Mouse (Mus musculus) skeletal muscle tissue, postnatal 0 days (tissue): Measurements from ENCODE around the gene Klrb1c. TPM values are rescaled to one million over a fixed set of nuclear protein-coding genes. Genes with fewer than 3 reads are reported as not detected.

ENCODE experiments used
- polyA plus RNA-seq: library from polyadenylated mRNA; unstranded; fragments of >200 nt; fragmentation: Nextera tagmentation; extraction: Ambion mirVana; gene quantifications from 2 replicates; pipeline ENCODE4 v1.2.1, GENCODE M21; 2015

Gene Klrb1c
- 0.12 and 0.13 TPM in 2 replicates for polyA plus RNA-seq

DNA sequence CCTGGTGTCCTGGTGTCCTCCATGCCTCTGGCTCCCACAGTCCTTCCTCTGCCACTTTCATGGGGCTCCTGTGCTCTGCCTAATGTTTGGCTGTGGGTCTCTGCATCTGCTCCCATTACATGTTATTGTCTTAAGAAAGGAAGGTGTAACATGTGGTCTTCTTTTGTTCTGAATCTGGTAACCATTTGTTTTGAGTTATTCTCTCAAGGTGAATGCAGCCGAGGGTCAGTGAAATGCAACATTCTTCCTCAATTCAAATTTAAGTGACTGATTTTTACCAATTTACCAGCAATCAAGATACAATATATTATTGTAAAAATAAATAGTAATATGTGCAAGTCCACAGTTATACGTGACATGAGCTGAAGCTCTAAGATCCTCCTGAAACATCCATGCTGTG, at the start of gene Klrb1c:
Gene Klrb1c (minus strand): TSS at position 101 of the 400 bp plus-strand sequence.

DNA sequence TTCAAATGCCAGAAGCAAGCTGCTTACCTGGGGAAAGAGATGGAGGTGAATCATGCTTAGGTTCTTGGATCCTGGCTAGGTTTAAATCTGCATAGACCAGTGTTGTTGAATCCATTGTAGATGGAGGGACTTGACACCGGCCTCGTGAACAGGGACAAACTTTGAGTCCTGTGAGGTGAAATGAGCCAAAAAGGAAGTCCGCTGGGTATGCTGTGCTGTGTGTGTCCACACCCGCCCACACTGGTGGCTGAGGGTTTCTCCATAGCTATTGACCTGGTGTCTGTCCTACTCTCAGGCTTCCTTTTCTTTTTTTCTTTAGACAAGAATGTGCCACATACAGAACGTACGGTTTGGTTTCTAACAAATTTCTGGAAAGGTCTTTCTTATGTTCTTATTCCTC, 37.1 kb upstream of the Klrb1c start, which contains the start of the genes Gm44511 and Klrb1b:
Gene Gm44511 (minus strand): TSS at position 184 of the 400 bp plus-strand sequence.
Gene Klrb1b (minus strand): TSS at position 200 of the 400 bp plus-strand sequence.

Other genes with a start within 250 kb of the Klrb1c start
- gene A2ml1, start 207.6 kb downstream of the Klrb1c start, polyA plus RNA-seq: not detected in 2 replicates
- gene Klrb1a, start 165.7 kb downstream of the Klrb1c start, polyA plus RNA-seq: 0.29 and 0.30 TPM in 2 replicates
- gene Clec2h, start 126.8 kb downstream of the Klrb1c start, polyA plus RNA-seq: not detected in 2 replicates
- not detected in 2 replicates for gene Klrb1, start 66.2 kb downstream of the Klrb1c start, polyA plus RNA-seq
- not detected in 2 replicates for gene Gm44511, start 37.1 kb upstream of the Klrb1c start, polyA plus RNA-seq
- gene Klrb1b, start 37.1 kb upstream of the Klrb1c start, polyA plus RNA-seq: 0.06 and 0.24 TPM in 2 replicates
- gene Clec2i, start 98.4 kb upstream of the Klrb1c start, polyA plus RNA-seq: 0.22 and 0.26 TPM in 2 replicates
- 0.18 and 0.43 TPM in 2 replicates for gene BC035044, start 101.9 kb upstream of the Klrb1c start, polyA plus RNA-seq
- gene Clec2g, start 145.2 kb upstream of the Klrb1c start, polyA plus RNA-seq: 0.46 TPM in 1 of 2 replicates, not detected in the other